Mouse (Mus musculus) liver, adult 2 months (tissue): Measurements from ENCODE around the gene Heatr5a. TPM values are rescaled to one million over a fixed set of nuclear protein-coding genes. Genes with fewer than 3 reads are reported as not detected.

Source experiments
- DNase-seq: peaks from one replicate; pipeline ENCODE4 v3.0.0-alpha.2; 2011; ENCODE audit warnings: low read depth, low spot score; ENCODE audit errors: extremely low read depth
- H3K27ac ChIP-seq: fragments of 200-500 bp; replicated peaks from 2 replicates; pipeline ENCODE4 v1.5.1; 2012; ENCODE audit warnings: low read depth, mild to moderate bottlenecking, control low read depth, inconsistent platforms, low read length; ENCODE audit not compliant: insufficient read depth
- H3K27me3 ChIP-seq: fragments of 200-500 bp; 2 replicates; pipeline ENCODE4 v1.6.1; 2012; ENCODE audit warnings: mild to moderate bottlenecking, moderate library complexity, low read length, inconsistent platforms; ENCODE audit not compliant: control insufficient read depth, insufficient read depth
- H3K36me3 ChIP-seq: fragments of 200-500 bp; 2 replicates; pipeline ENCODE4 v1.6.1; 2012; ENCODE audit warnings: low read length, inconsistent platforms; ENCODE audit not compliant: control insufficient read depth, insufficient read depth
- H3K4me1 ChIP-seq: fragments of 200-500 bp; 2 replicates; pipeline ENCODE4 v1.6.1; 2011; ENCODE audit warnings: low read length; ENCODE audit not compliant: control insufficient read depth, insufficient read depth
- H3K4me3 ChIP-seq: fragments of 200-500 bp; 2 replicates; pipeline ENCODE4 v1.5.1; 2011; ENCODE audit warnings: low read depth, mild to moderate bottlenecking, control low read depth, low read length, moderate library complexity; ENCODE audit not compliant: insufficient read depth
- H3K79me2 ChIP-seq: fragments of 200-500 bp; 2 replicates; pipeline ENCODE4 v1.6.1; 2012; ENCODE audit warnings: inconsistent platforms, mild to moderate bottlenecking, low read length, moderate library complexity; ENCODE audit not compliant: control insufficient read depth, insufficient read depth
- H3K9ac ChIP-seq: fragments of 200-500 bp; 2 replicates; pipeline ENCODE4 v1.6.1; 2012; ENCODE audit warnings: low read depth, mild to moderate bottlenecking, control low read depth, inconsistent platforms, low read length
- CTCF ChIP-seq: fragments of 200-500 bp; IDR thresholded peaks from 2 replicates; pipeline ENCODE4 v1.5.1; 2011; ENCODE audit warnings: low read depth, low read length, control low read depth
- POLR2A ChIP-seq: fragments of 200-500 bp; IDR thresholded peaks from 2 replicates; pipeline ENCODE4 v1.6.1; 2011; ENCODE audit warnings: low read length, control low read depth; ENCODE audit not compliant: insufficient read depth; ENCODE audit errors: extremely low read depth
- WGBS: fragments of 180-500 bp; shearing (Covaris S2); methylation state at CpG from one replicate; pipeline ENCODE4 v1.1.7; 2018; 5-methylcytosine and 5-hydroxymethylcytosine counted together
- polyA plus RNA-seq: library from polyadenylated mRNA; depleted of rRNA; stranded (reverse); fragments of >200 nt; gene quantifications from 2 replicates; pipeline ENCODE4 v1.2.3, GENCODE M21; 2012
- total RNA-seq: library from RNA; depleted of rRNA; stranded (reverse); fragments of >200 nt; gene quantifications from 2 replicates; pipeline ENCODE4 v1.2.3, GENCODE M21; 2014

Gene Heatr5a
- total and polyA plus RNA-seq, 2 experiments = 8.1 to 9.1 TPM

DNA sequence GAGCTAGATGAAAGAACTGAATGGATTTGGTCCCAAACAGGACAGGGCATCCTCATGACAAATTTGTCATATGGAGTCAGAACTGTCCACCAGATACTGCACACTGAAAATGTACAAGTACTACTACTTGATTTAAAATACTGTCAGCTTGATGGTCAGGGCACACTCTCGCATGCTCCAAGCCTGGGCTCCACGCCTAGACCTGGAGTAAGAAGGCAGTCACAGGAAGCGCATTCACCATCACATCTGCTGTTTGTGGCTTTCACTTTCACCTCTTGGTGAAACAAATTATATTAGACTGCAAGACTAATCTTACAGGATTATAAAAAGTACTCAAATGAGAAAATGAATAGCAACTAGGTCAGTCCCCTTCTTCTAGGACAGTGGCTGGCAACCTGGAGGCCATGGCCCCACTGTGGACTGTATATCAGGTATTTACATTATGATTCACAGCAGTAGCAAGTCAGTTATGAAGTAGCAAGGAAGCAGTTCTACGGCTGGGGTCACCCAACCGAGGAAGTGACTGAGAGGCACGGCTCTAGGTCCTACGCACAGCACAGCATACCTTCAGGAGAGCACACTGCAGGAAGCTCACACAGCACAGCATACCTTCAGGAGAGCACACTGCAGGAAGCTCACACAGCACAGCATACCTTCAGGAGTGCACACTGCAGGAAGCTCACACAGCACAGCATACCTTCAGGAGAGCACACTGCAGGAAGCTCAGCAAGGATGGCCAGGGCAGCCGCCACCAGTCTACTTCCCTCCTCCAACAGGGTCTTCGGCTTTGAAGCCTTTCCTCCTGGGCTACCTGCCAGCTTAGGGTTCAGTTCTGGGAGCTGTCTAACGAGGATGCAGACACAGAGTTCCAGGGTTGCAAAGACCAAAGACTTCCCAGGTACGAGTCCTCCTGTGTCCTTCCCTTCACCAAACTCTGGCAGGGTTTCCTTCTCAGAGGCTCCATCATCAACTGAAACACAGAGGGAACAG is 83.5 kb downstream of the Heatr5a start:
- no peak overlapping the region for H3K4me3 ChIP-seq
- H3K4me1 ChIP-seq = peaks cover 1% of the 10 kb centered on the region; the same call in 1 of the 2 replicates
- no peak overlapping the region for H3K9ac ChIP-seq
- H3K36me3 ChIP-seq = peaks cover 12% of the 10 kb centered on the region; the same call in 1 of the 2 replicates
- no peak overlapping the region for H3K27ac ChIP-seq
- H3K79me2 ChIP-seq = no peaks in the 10 kb centered on the region
- H3K27me3 ChIP-seq = no peaks in the 10 kb centered on the region
- no peak for DNase-seq
- 76% methylated on average over 11 of the region's 11 CpGs for WGBS
- no peak for TF ChIP-seq CTCF
- no peak for TF ChIP-seq POLR2A

DNA sequence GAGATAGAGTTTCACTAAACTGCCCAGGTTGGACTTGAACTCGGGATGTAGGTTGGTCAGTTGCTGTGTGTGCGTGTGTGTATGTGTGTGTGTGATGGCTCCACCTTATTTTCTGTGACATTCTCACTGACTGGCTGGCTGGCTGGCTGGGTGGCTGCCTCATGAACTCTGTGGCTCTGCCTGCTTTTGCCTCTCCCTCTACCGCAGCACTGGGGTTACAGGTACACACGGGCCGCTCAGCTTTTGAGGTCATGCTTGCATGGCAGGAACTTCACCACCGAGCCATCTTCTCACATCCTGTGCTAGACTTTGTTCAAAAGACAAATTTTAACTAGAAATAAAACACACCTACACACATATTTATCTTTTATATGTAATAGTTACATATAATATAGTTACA is 84.8 kb downstream of the Heatr5a start:
- Histone ChIP-seq H3K36me3 (peaks cover 12% of the 10 kb centered on the region; the same call in 1 of the 2 replicates), H3K27me3 (no peaks in the 10 kb centered on the region), H3K9ac (no peak overlapping the region), H3K4me3 (no peak overlapping the region), H3K27ac (no peak overlapping the region), H3K79me2 (no peaks in the 10 kb centered on the region), H3K4me1 (peaks cover 1% of the 10 kb centered on the region; the same call in 1 of the 2 replicates)
- TF ChIP-seq POLR2A (no peak), CTCF (no peak)
- WGBS = 87% methylated on average over 6 of the region's 6 CpGs
- DNase-seq = no peak

DNA sequence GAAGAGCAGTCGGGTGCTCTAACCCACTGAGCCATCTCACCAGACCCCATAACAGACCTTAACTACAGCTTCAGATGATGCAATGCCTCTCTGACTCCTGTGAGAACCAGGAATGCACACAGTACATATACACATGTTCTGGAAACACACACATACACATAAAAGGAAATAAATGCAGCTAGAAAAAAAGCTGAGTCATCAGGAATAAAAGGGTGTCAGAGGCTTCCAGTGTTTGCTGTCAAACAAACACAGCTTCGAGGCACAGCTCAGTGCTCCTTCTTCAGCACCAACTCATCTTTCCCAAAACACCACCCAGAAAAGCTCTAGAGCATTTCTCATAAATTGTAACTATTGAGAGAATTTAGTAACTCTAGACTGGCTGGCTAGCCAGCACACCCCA is 86.3 kb downstream of the Heatr5a start:
- no peak overlapping the region for H3K4me3 ChIP-seq

DNA sequence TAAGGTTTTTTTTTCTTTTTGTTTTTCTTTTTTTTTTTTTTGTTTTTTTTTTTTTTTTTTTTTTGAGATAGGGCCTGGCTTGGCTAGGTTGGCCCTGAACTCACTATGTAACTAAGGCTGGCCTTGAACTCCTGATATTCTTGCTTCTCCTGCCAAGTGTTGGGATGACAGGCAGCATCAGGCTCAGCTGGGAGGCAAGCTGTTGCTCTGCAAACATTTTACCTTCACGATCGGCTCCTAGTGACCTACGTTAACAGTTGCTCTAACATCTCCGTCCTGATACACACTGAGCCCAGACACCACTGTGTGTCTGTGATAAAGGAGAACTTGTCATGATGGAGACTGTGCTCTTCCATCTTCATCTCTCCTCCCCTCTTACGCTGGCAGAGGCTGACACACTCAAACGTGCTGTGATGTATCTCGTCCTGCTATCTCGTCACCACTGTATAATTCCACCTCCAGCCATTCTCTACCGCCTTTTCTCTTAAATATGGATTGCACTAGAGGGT is 87.8 kb downstream of the Heatr5a start:
- WGBS = 64% methylated on average over 9 of the region's 9 CpGs
- Histone ChIP-seq H3K36me3 (peaks cover 6% of the 10 kb centered on the region; the same call in 1 of the 2 replicates), H3K4me1 (peaks cover 1% of the 10 kb centered on the region; the same call in 1 of the 2 replicates), H3K27me3 (no peaks in the 10 kb centered on the region), H3K9ac (no peak overlapping the region), H3K27ac (no peak overlapping the region), H3K79me2 (no peaks in the 10 kb centered on the region), H3K4me3 (no peak overlapping the region)
- TF ChIP-seq CTCF (no peak), POLR2A (no peak)
- peak; percentile 80 for DNase-seq

More for the DNA sequence above, 86.3 kb downstream of the Heatr5a start:
- Histone ChIP-seq H3K27me3 (no peaks in the 10 kb centered on the region), H3K9ac (no peak overlapping the region), H3K27ac (no peak overlapping the region), H3K4me1 (peaks cover 1% of the 10 kb centered on the region; the same call in 1 of the 2 replicates), H3K79me2 (no peaks in the 10 kb centered on the region), H3K36me3 (peaks cover 9% of the 10 kb centered on the region; the same call in 1 of the 2 replicates)
- TF ChIP-seq POLR2A (no peak), CTCF (no peak)
- WGBS = 65% methylated on average over 2 of the region's 2 CpGs
- DNase-seq = no peak

DNA sequence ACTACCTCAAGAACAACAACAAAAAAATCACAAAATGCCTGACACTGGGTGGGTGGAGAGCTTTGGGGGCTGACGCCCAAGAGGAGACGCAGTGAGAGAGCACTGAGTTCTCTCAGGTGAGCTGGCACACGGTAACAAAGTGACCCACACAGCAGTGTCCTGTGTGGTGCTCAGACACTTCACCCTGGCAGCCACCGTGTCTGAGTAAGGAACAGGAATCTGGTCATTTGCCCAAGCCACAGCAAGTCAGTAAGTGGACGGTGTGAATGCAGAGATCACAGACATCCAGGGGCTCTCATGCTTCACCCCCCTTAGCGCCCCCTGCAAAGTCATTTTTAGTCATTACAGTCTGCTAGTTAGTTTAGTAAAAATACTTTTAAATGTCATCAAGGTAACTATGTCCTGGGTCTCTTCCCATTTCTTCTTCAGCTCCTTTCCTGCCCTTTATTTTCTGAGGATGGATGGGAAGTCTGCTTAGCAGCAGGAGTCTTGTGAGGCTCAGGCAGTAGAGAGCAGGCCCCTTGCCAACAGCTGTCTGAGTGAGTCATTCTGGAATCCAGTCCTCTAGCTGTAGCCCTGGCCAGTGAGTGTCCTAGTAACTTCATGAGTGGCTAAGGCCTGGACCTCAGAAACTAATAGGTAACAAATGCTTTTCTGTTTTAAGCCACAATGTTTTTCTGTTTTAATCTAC is 88.4 kb downstream of the Heatr5a start:
- Histone ChIP-seq H3K4me3 (no peak overlapping the region), H3K79me2 (no peaks in the 10 kb centered on the region), H3K27me3 (no peaks in the 10 kb centered on the region), H3K27ac (no peak overlapping the region), H3K9ac (no peak overlapping the region), H3K36me3 (peaks cover 6% of the 10 kb centered on the region; the same call in 1 of the 2 replicates), H3K4me1 (peaks cover 1% of the 10 kb centered on the region; the same call in 1 of the 2 replicates)
- DNase-seq = peak; percentile 76
- TF ChIP-seq POLR2A = no peak
- TF ChIP-seq CTCF = no peak
- WGBS = 86% methylated on average over 6 of the region's 6 CpGs
